Mouse (Mus musculus) brown adipose tissue, adult 24 weeks (tissue): ENCODE measurements at regions not wholly inside any gene's neighbourhood (a gene's known extent, or its start where the extent isn't known, plus 50 kb on each side); places are given as distances from the start of the nearest gene placed in this dataset.
"Not testable (repeated sequence)": the region's sequence is repeated elsewhere in the genome, so short reads cannot be mapped to it uniquely, and the experiment has no call there.

Experiments used
- H3K27ac ChIP-seq: fragments of 200-500 bp; replicated peaks from 2 replicates; pipeline ENCODE4 v1.5.1; 2012; ENCODE audit warnings: low read depth, mild to moderate bottlenecking, low read length
- H3K4me1 ChIP-seq: fragments of 200-500 bp; 2 replicates; pipeline ENCODE4 v1.6.1; 2012; ENCODE audit warnings: low read length, mixed read lengths; ENCODE audit not compliant: control insufficient read depth, insufficient read depth, insufficient read length
- H3K4me3 ChIP-seq: fragments of 200-500 bp; 2 replicates; pipeline ENCODE4 v1.5.1; 2012; ENCODE audit warnings: low read depth, mild to moderate bottlenecking, low read length, moderate library complexity; ENCODE audit not compliant: insufficient read depth

GRCm38 (mm10) chr1:94582526-94582925 is 530.2 kb upstream of the Pdcd1 start:
- Histone ChIP-seq H3K4me3 (no peak overlapping the region), H3K27ac (no peak overlapping the region), H3K4me1 (no peaks in the 10 kb centered on the region; the same call in 1 of the 2 replicates)

- peak overlapping the region; percentile 17; the same call in 1 of the 2 replicates for H3K27ac ChIP-seq
- H3K4me1 ChIP-seq, result no peaks in the 10 kb centered on the region; the same call in 1 of the 2 replicates
- H3K4me3 ChIP-seq, result no peak overlapping the region
Observed at GRCm38 (mm10) chr1:94581650-94582405, 529.5 kb upstream of the Pdcd1 start.

DNA sequence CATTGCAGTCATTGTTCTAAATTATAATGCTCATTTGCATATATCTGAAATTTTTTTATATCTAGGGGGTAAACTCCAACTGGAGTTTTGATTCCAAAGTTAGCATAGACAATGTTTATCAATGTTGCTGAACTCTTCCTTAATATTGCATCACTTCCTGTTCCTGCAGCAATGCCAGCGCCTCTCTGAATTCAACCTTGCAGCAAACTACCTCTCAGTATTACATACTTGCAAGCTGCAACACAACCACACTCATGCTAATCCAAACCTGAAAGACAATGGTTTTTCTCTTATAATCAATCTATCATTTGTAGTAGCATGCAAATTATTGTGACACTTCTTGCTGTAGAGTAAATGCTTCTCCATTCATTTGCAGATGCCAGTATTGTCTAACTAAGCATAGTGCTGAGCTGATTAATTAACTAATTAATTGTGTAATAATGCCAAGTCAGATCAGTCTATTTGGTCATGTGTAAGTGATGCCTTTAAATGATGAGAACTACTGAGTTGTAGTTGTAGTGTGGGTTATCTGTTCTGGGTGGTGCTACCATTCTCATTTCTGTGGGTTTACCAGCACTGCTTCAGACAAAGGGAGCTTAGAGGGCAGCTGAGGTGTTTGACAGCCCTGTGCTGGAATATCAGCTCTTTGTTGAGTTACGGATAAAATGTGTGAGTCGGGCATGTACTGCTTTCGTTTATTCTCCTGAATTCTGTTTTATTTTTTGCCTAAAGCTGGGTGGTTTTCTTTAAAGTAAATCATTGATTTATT is 480.6 kb upstream of the Pdcd1 start:
- no peak overlapping the region for H3K4me3 ChIP-seq
- H3K27ac ChIP-seq, result no peak overlapping the region
- no peaks in the 10 kb centered on the region for H3K4me1 ChIP-seq

GRCm38 (mm10) chr1:94504080-94504520 is 451.7 kb upstream of the Pdcd1 start:
- Histone ChIP-seq H3K27ac (no peak overlapping the region), H3K4me1 (no peaks in the 10 kb centered on the region), H3K4me3 (no peak overlapping the region)

GRCm38 (mm10) chr1:94503379-94504079 is 451.2 kb upstream of the Pdcd1 start:
- Histone ChIP-seq H3K27ac (no peak overlapping the region), H3K4me3 (no peak overlapping the region)

GRCm38 (mm10) chr1:94502066-94502861 is 449.9 kb upstream of the Pdcd1 start:
- Histone ChIP-seq H3K4me1 (no peaks in the 10 kb centered on the region), H3K4me3 (no peak overlapping the region), H3K27ac (no peak overlapping the region)

More at GRCm38 (mm10) chr1:94503379-94504079, 451.2 kb upstream of the Pdcd1 start:
- no peaks in the 10 kb centered on the region for H3K4me1 ChIP-seq

GRCm38 (mm10) chr1:94496992-94497391 is 444.6 kb upstream of the Pdcd1 start:
- Histone ChIP-seq H3K4me3 (no peak overlapping the region), H3K27ac (no peak overlapping the region), H3K4me1 (no peaks in the 10 kb centered on the region)

DNA sequence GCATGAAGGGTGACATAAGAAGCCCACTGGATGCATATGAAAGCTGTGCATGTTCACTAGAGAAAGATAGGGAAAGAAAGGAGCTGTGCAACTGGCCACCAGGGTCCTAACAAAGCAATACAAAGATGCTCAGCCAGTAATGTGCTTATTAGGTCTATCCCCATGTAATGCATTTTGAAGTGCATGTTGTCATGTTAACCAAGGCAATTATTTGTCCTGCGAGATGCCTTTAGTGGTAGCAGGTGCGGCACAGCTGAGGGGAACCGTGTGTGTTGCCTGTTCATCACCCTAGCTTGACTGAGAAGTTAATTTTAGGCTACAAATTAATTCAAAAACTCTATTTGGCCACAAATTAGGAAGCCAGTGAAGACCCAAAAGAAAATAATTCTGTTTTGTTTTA is 444.0 kb upstream of the Pdcd1 start:
- H3K27ac ChIP-seq, result no peak overlapping the region
- H3K4me1 ChIP-seq, result no peaks in the 10 kb centered on the region
- no peak overlapping the region for H3K4me3 ChIP-seq

- no peaks in the 10 kb centered on the region for H3K4me1 ChIP-seq
- no peak overlapping the region for H3K27ac ChIP-seq
- H3K4me3 ChIP-seq, result no peak overlapping the region
Observed at GRCm38 (mm10) chr1:94487062-94487461, 434.7 kb upstream of the Pdcd1 start.

- H3K4me1 ChIP-seq, H3K27ac ChIP-seq, H3K4me3 ChIP-seq: not testable (repeated sequence)
Observed at GRCm38 (mm10) chr1:94469834-94470233, 417.5 kb upstream of the Pdcd1 start.

GRCm38 (mm10) chr1:94423731-94424130 is 371.4 kb upstream of the Pdcd1 start:
- Histone ChIP-seq H3K4me3 (no peak overlapping the region), H3K27ac (no peak overlapping the region), H3K4me1 (no peaks in the 10 kb centered on the region)

- Histone ChIP-seq H3K4me3 (no peak overlapping the region), H3K4me1 (no peaks in the 10 kb centered on the region), H3K27ac (no peak overlapping the region)
Observed at GRCm38 (mm10) chr1:94413043-94413442, 360.7 kb upstream of the Pdcd1 start.

GRCm38 (mm10) chr1:94366606-94367005 is 314.3 kb upstream of the Pdcd1 start:
- Histone ChIP-seq H3K27ac (no peak overlapping the region), H3K4me1 (no peaks in the 10 kb centered on the region), H3K4me3 (no peak overlapping the region)

DNA sequence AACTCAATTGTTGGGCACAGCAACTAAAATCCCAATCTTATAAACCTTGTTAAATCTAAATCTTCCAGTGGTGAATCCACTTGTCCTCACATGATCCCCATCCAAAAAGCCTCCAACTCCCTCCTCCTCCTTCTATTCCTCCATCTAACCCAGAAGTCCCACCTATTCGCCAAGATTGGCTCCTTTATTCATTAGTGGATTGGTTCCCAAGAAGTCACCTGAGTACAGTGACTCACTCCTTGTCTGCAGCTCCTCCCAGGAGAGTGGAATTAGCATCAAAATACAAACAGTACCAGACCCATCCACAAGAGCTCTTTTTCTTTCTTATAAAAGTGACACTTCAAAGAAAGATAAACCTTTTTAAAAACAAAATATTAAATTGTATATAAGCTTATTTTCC is 304.6 kb upstream of the Pdcd1 start:
- no peaks in the 10 kb centered on the region for H3K4me1 ChIP-seq
- no peak overlapping the region for H3K4me3 ChIP-seq
- H3K27ac ChIP-seq, result no peak overlapping the region

DNA sequence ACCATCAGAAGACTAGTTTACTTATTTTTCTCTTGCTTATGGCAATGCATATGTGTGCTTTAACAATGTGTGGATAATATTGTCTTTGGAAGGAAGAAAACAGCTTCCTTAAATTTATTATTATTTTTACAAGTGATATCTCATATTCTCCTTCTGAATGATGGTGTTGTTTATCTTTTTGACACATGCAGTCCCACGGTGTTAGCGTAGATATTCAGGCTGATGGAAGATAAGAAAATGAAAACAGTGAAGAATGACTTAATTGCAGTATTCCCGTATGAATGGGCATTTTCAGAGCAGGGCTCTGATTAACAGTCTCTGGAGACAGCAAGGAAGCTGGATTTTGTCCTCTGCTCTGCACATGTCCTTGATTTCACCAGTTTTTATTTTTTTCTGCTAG is 303.5 kb upstream of the Pdcd1 start:
- H3K4me1 ChIP-seq, result no peaks in the 10 kb centered on the region
- H3K27ac ChIP-seq, result no peak overlapping the region
- H3K4me3 ChIP-seq, result no peak overlapping the region
